9 mouse cellular contexts compared by ENCODE assay signal in genomic region chr16:18220001-18220400, GRCm38 (mm10). TPM values are rescaled to one million over a fixed set of nuclear protein-coding genes. Genes with fewer than 3 reads are reported as not detected.
DNase-seq lines count a peak whose midpoint lies in the region; ATAC-seq lines count a peak whose summit lies in the region.
"Had no signal": no experiment of that assay in that cellular context is flagged by ENCODE, and none has a peak within 500 bp of the region (broad histone marks: within the 10 kb centered on the region; RNA-seq: fewer than 3 reads in every experiment).

No protein-coding gene starts in this region.

- H3K27ac ChIP-seq in embryonic facial prominence, embryonic 13.5 days = no peak overlapping the region
- no peak overlapping the region for H3K27ac ChIP-seq in kidney, embryonic 15.5 days
- no peak overlapping the region for H3K27ac ChIP-seq in midbrain, embryonic 14.5 days (replicated peaks; ENCODE audit: low read depth, low read length)

- no peak overlapping the region for H3K4me3 ChIP-seq in embryonic facial prominence, embryonic 13.5 days
- H3K4me3 ChIP-seq in kidney, embryonic 15.5 days (replicated peaks) = no peak overlapping the region
- no peak overlapping the region for H3K4me3 ChIP-seq in midbrain, embryonic 14.5 days (replicated peaks; ENCODE audit: low read depth, low read length)

- H3K36me3 ChIP-seq in embryonic facial prominence, embryonic 13.5 days = peaks cover 42% of the 10 kb centered on the region
- peaks cover 32% of the 10 kb centered on the region for H3K36me3 ChIP-seq in kidney, embryonic 15.5 days
- H3K36me3 ChIP-seq in midbrain, embryonic 14.5 days (ENCODE audit: control insufficient read depth, insufficient read depth, low read length) = peaks cover 37% of the 10 kb centered on the region

- no peak overlapping the region for H3K4me2 ChIP-seq in embryonic facial prominence, embryonic 13.5 days
- H3K4me2 ChIP-seq in kidney, embryonic 15.5 days = no peak overlapping the region
- H3K4me2 ChIP-seq in midbrain, embryonic 14.5 days (ENCODE audit: low read length) = no peak overlapping the region

- no peaks in the 10 kb centered on the region for H3K27me3 ChIP-seq in embryonic facial prominence, embryonic 13.5 days
- no peaks in the 10 kb centered on the region for H3K27me3 ChIP-seq in kidney, embryonic 15.5 days
- no peaks in the 10 kb centered on the region for H3K27me3 ChIP-seq in midbrain, embryonic 14.5 days (ENCODE audit: control insufficient read depth, insufficient read depth, low read length)

- WGBS in embryonic facial prominence, embryonic 13.5 days = 59% methylated on average over 8 of the region's 8 CpGs
- WGBS in kidney, embryonic 15.5 days = 53% methylated on average over 8 of the region's 8 CpGs
- WGBS in midbrain, embryonic 14.5 days = 72% methylated on average over 8 of the region's 8 CpGs

- DNase-seq in kidney, adult 18-20 months = peak; percentile 8
- no peak for DNase-seq in kidney, adult 9 months
- peak; percentile 54 for DNase-seq in NIH3T3 (ENCODE audit: low read depth)
- DNase-seq in midbrain, embryonic 14.5 days = peak; percentile 53
- DNase-seq in layer of hippocampus, postnatal 14 days (ENCODE audit: low spot score in 2 of 2) = no peak

- H3K9ac ChIP-seq in embryonic facial prominence, embryonic 13.5 days = peak overlapping the region; percentile 40
- no peak overlapping the region for H3K9ac ChIP-seq in kidney, embryonic 15.5 days
- H3K9ac ChIP-seq in midbrain, embryonic 14.5 days (replicated peaks; ENCODE audit: low read length) = no peak overlapping the region

- no peak; the same call in 1 of the 2 replicates for ATAC-seq in embryonic facial prominence, embryonic 13.5 days (ENCODE audit: insufficient number of reproducible peaks, insufficient read depth, low FRiP score, low TSS enrichment, low read depth)
- peak; percentile 76 for ATAC-seq in kidney, embryonic 15.5 days (replicated peaks; ENCODE audit: low FRiP score)
- no peak for ATAC-seq in midbrain, embryonic 14.5 days (ENCODE audit: low FRiP score, low TSS enrichment)
- no peak for ATAC-seq in megakaryocyte-erythroid progenitor cell, adult 5-6 weeks (replicated peaks; ENCODE audit: low FRiP score, low TSS enrichment, poor library complexity, severe bottlenecking)

- H3K9me3 ChIP-seq in embryonic facial prominence, embryonic 13.5 days = no peaks in the 10 kb centered on the region
- H3K9me3 ChIP-seq in kidney, embryonic 15.5 days (replicated peaks) = no peaks in the 10 kb centered on the region
- no peaks in the 10 kb centered on the region for H3K9me3 ChIP-seq in midbrain, embryonic 14.5 days (ENCODE audit: control insufficient read depth, low read length)

- peaks cover 10% of the 10 kb centered on the region for H3K4me1 ChIP-seq in embryonic facial prominence, embryonic 13.5 days
- H3K4me1 ChIP-seq in kidney, embryonic 15.5 days = peaks cover 15% of the 10 kb centered on the region
- H3K4me1 ChIP-seq in midbrain, embryonic 14.5 days (ENCODE audit: control insufficient read depth, insufficient read depth, low read length) = peaks cover 20% of the 10 kb centered on the region

RNA-seq across cellular contexts. Expression of gene Ccdc188, which starts 2.3 kb away (rescaled TPM):
- polyA plus RNA-seq in embryonic facial prominence, embryonic 13.5 days (2015; fragmentation: Nextera tagmentation; extraction: Ambion mirVana) = not detected in 2 replicates
- polyA plus RNA-seq in kidney, embryonic 15.5 days (2015; fragmentation: Nextera tagmentation; extraction: Ambion mirVana) = not detected in 2 replicates
- not detected in 2 replicates for polyA plus RNA-seq in midbrain, embryonic 14.5 days (2014; fragmentation: Nextera tagmentation; extraction: Ambion mirVana)
- total RNA-seq in layer of hippocampus, postnatal 14 days (2021) = not detected
- not detected in 2 replicates for total RNA-seq in megakaryocyte-erythroid progenitor cell, adult 5-6 weeks (2014; fragmentation: Nextera tagmentation)
- total RNA-seq in megakaryocyte-erythroid progenitor cell, adult 5-6 weeks (2017) = not detected in 2 replicates
- polyA plus RNA-seq: large intestine, adult 2 months had no signal

RNA-seq across cellular contexts. Expression of gene Zdhhc8, which starts 14.9 kb away (rescaled TPM):
- polyA plus RNA-seq in embryonic facial prominence, embryonic 13.5 days (2015; fragmentation: Nextera tagmentation; extraction: Ambion mirVana) = 13.9 and 18.1 TPM in 2 replicates
- polyA plus RNA-seq in kidney, embryonic 15.5 days (2015; fragmentation: Nextera tagmentation; extraction: Ambion mirVana) = 15.6 and 17.5 TPM in 2 replicates
- 13.8 and 13.9 TPM in 2 replicates for polyA plus RNA-seq in midbrain, embryonic 14.5 days (2014; fragmentation: Nextera tagmentation; extraction: Ambion mirVana)
- total RNA-seq in layer of hippocampus, postnatal 14 days (2021) = 10 to 100 TPM; 84.1 to 84.6 TPM
- 3.1 and 4.8 TPM in 2 replicates for total RNA-seq in megakaryocyte-erythroid progenitor cell, adult 5-6 weeks (2014; fragmentation: Nextera tagmentation)
- total RNA-seq in megakaryocyte-erythroid progenitor cell, adult 5-6 weeks (2017) = 0.56 and 4.5 TPM in 2 replicates

RNA-seq across cellular contexts. Expression of gene Trmt2a, which starts 28.5 kb away (rescaled TPM):
- 110 and 112 TPM in 2 replicates for polyA plus RNA-seq in embryonic facial prominence, embryonic 13.5 days (2015; fragmentation: Nextera tagmentation; extraction: Ambion mirVana)
- 99.2 and 102 TPM in 2 replicates for polyA plus RNA-seq in kidney, embryonic 15.5 days (2015; fragmentation: Nextera tagmentation; extraction: Ambion mirVana)
- 80.2 and 81.3 TPM in 2 replicates for polyA plus RNA-seq in midbrain, embryonic 14.5 days (2014; fragmentation: Nextera tagmentation; extraction: Ambion mirVana)
- total RNA-seq in layer of hippocampus, postnatal 14 days (2021) = 10 to 100 TPM; 44.6 to 61.7 TPM
- total RNA-seq in megakaryocyte-erythroid progenitor cell, adult 5-6 weeks (2014; fragmentation: Nextera tagmentation) = 162 and 237 TPM in 2 replicates
- total RNA-seq in megakaryocyte-erythroid progenitor cell, adult 5-6 weeks (2017) = 56.6 and 73.7 TPM in 2 replicates

RNA-seq across cellular contexts. Expression of gene Ranbp1, which starts 28.5 kb away (rescaled TPM):
- polyA plus RNA-seq in embryonic facial prominence, embryonic 13.5 days (2015; fragmentation: Nextera tagmentation; extraction: Ambion mirVana) = 608 and 686 TPM in 2 replicates
- 662 and 691 TPM in 2 replicates for polyA plus RNA-seq in kidney, embryonic 15.5 days (2015; fragmentation: Nextera tagmentation; extraction: Ambion mirVana)
- polyA plus RNA-seq in midbrain, embryonic 14.5 days (2014; fragmentation: Nextera tagmentation; extraction: Ambion mirVana) = 451 and 457 TPM in 2 replicates
- total RNA-seq in layer of hippocampus, postnatal 14 days (2021) = 100 to 1,000 TPM in 1 of 2 experiments, 10 to 100 TPM in 1; 98.3 to 104 TPM
- 485 and 544 TPM in 2 replicates for total RNA-seq in megakaryocyte-erythroid progenitor cell, adult 5-6 weeks (2014; fragmentation: Nextera tagmentation)
- 572 and 765 TPM in 2 replicates for total RNA-seq in megakaryocyte-erythroid progenitor cell, adult 5-6 weeks (2017)

RNA-seq across cellular contexts. Expression of gene Gm49776, which starts 38.1 kb away (rescaled TPM):
- polyA plus RNA-seq in embryonic facial prominence, embryonic 13.5 days (2015; fragmentation: Nextera tagmentation; extraction: Ambion mirVana) = 0.59 and 3.0 TPM in 2 replicates
- polyA plus RNA-seq in kidney, embryonic 15.5 days (2015; fragmentation: Nextera tagmentation; extraction: Ambion mirVana) = 4.3 TPM in 1 of 2 replicates, not detected in the other
- 0.86 and 3.3 TPM in 2 replicates for polyA plus RNA-seq in midbrain, embryonic 14.5 days (2014; fragmentation: Nextera tagmentation; extraction: Ambion mirVana)
- not detected for total RNA-seq in layer of hippocampus, postnatal 14 days (2021)
- not detected in 2 replicates for total RNA-seq in megakaryocyte-erythroid progenitor cell, adult 5-6 weeks (2014; fragmentation: Nextera tagmentation)
- 0.47 TPM in 1 of 2 replicates, not detected in the other for total RNA-seq in megakaryocyte-erythroid progenitor cell, adult 5-6 weeks (2017)
- polyA plus RNA-seq: large intestine, adult 2 months had no signal

Comparison
In these comparisons a context has a peak if more than half of its experiments do, and no peak if none do; other contexts are left out.
1. DNase-seq: peak in kidney, adult 18-20 months (single experiment), NIH3T3 (single experiment) and midbrain, embryonic 14.5 days (single experiment); none in kidney, adult 9 months (single experiment) and layer of hippocampus, postnatal 14 days (0 of 2).